Mouse (Mus musculus) layer of hippocampus, adult 2 months (tissue): Measurements from ENCODE around the gene Plekha1. TPM values are rescaled to one million over a fixed set of nuclear protein-coding genes. Genes with fewer than 3 reads are reported as not detected.

ENCODE experiments used
- DNase-seq, 2 experiments: peaks; one replicate each; pipeline ENCODE4 v3.0.0; 2022; ENCODE audit warnings: low spot score in 2 of 2
- H3K27ac ChIP-seq: fragments of 200-600 bp; 2 replicates; pipeline ENCODE4 v1.8.1; 2022
- H3K4me3 ChIP-seq: fragments of 200-600 bp; 2 replicates; pipeline ENCODE4 v1.8.1; 2022; ENCODE audit warnings: mild to moderate bottlenecking
- CTCF ChIP-seq: fragments of 200-600 bp; conservative IDR thresholded peaks from 2 replicates; pipeline ENCODE4 v1.8.1; 2022; ENCODE audit warnings: antibody characterized with exemption, mild to moderate bottlenecking, moderate library complexity
- total RNA-seq, 2 experiments: library from RNA; stranded (reverse); gene quantifications; 2 replicates each; pipeline ENCODE4 v1.2.3; 2021

Gene Plekha1
- total RNA-seq, 2 experiments from 2014 or later = 87.1 to 91.2 TPM

GRCm38 (mm10) chr7:130867256-130867655 lies 1.7 kb downstream of the Plekha1 start:
- DNase-seq = no peak
- TF ChIP-seq CTCF = no peak
- Histone ChIP-seq H3K4me3 (peak overlapping the region; percentile 67), H3K27ac (peak overlapping the region; percentile 98)

DNA sequence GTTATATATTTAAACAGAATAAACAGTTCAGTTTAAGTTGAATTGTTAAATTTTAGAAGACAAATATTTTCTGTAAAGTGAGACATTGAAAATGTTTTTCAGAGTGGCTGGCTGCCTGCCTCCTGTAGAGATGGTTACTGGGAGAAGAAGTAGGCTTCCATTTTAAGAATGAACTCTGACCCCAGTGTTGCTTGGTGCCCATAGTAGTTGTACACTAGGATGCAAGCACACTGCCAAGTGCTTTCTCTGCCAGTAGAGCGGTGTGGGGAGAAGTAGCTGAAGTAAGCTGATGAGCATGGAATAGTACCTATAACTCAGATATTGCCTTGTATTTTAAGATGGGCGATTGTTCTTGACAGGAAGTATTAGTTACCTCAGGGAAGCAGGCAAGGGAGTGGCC lies 18.6 kb downstream of the Plekha1 start:
- DNase-seq = no peak
- no peak for TF ChIP-seq CTCF
- H3K4me3 ChIP-seq = no peak overlapping the region
- H3K27ac ChIP-seq = no peak overlapping the region

- DNase-seq = no peak
- no peak overlapping the region for H3K27ac ChIP-seq
- no peak overlapping the region for H3K4me3 ChIP-seq
- no peak for TF ChIP-seq CTCF
Measured at GRCm38 (mm10) chr7:130886246-130886645, 20.7 kb downstream of the Plekha1 start.

- H3K4me3 ChIP-seq = no peak overlapping the region
- TF ChIP-seq CTCF = no peak
- peak overlapping the region; percentile 83 for H3K27ac ChIP-seq
- DNase-seq = no peak
Measured at GRCm38 (mm10) chr7:130887946-130888345, 22.4 kb downstream of the Plekha1 start.

DNA sequence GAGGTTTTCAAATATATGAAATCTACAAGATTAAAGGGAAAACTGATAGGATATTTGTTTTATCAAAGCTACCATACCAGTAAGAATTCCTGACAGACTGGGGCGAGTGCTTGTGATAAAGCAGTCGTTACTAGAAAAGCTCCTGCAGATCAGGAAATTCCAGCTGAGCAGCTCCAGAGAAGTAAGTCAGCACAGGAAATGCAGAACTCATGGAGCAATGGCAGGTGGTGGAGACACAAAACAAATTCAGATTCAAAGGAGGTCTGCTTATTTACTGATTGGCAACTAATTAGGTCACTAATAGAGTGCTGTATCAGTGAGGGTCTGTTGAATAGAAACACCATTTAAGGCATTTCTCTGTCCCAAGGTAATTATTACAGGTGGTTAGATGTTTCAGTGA lies 25.3 kb downstream of the Plekha1 start:
- DNase-seq = no peak
- Histone ChIP-seq H3K27ac (peak overlapping the region; percentile 36; the same call in 1 of the 2 replicates), H3K4me3 (no peak overlapping the region)
- TF ChIP-seq CTCF = no peak

DNA sequence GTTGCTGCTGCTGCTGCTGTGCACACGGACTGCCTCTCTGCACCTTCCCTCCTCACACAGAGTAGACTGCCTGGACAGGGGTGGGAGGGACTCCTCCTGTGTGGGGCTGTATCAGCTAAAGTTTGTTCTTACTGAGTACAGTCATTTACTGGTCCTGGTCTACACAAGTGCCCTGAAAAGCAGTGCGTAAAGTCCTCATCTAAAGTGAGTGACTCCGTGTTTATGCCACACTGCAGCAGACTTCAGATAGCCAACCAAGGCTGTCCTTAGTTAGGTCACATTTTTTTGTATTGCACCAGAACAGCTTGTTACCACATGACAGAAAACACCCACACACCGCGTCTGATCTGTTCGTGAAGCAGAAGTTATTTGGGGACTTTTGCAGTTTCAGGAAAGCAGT lies 27.4 kb downstream of the Plekha1 start:
- DNase-seq = peak; percentile 56 to 60
- H3K27ac ChIP-seq = peak overlapping the region; percentile 83
- H3K4me3 ChIP-seq = no peak overlapping the region
- no peak for TF ChIP-seq CTCF

GRCm38 (mm10) chr7:130894931-130895617 lies 29.5 kb downstream of the Plekha1 start:
- no peak for DNase-seq
- H3K4me3 ChIP-seq = no peak overlapping the region
- peak overlapping the region; percentile 83 for H3K27ac ChIP-seq
- TF ChIP-seq CTCF = no peak

DNA sequence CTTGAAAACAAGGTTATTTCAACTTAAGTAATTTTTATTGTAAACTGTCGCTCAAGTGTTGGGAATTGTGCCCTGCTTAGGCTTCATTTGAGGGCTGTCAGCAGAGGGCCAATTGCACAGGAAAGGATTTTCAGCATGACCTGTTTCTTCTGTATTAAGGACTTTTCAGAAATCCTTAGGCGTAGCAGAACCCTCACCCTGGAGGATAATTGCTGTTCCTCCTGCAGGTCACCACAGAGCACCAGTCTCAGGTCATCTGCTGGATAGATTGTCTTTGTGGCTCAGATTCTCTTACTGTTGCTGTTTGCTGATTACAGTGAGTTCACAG lies 30.0 kb downstream of the Plekha1 start:
- TF ChIP-seq CTCF = no peak
- Histone ChIP-seq H3K4me3 (no peak overlapping the region), H3K27ac (peak overlapping the region; percentile 83)
- no peak for DNase-seq

DNA sequence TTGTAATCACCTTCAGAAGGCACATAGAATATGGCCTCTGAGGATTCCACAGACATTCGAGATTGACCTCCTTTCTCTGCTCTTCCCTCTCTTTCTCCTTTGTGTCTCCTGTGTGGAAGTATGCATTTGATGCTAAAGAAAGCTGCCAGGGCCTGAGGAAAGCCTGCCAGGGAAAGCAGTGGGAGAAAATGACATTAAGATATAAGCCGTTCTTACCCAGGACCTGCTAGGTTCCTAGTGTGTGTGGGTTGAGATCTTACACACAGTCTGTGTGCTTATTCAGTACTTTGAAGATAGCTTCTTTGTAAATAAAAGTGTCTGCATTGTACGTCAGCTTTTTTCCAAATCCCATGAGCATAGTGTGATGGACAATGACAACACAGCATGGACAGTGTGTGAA lies 30.5 kb downstream of the Plekha1 start:
- no peak overlapping the region for H3K4me3 ChIP-seq
- no peak for DNase-seq
- TF ChIP-seq CTCF = no peak
- H3K27ac ChIP-seq = peak overlapping the region; percentile 83

- no peak for TF ChIP-seq CTCF
- DNase-seq = no peak
- H3K4me3 ChIP-seq = no peak overlapping the region
- H3K27ac ChIP-seq = no peak overlapping the region; the same call in 1 of the 2 replicates
Measured at GRCm38 (mm10) chr7:130897201-130897600, 31.6 kb downstream of the Plekha1 start.

DNA sequence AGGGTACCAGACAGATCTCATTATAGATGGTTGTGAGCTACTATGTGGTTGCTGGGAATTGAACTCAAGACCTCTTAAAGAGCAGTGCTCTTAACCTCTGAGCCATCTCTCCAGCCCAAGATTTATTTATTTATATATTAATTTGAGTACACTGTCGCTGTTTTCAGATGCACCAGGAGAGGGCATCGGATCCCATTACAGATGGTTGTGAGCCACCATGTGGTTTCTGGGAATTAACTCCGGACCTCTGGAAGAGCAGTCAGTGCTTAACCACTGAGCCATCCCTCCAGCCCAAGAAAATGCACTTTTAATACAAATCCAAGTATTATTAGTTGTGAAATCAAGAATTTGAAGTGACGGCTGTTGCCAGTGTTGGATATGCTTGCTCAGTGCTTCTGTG lies 32.8 kb downstream of the Plekha1 start:
- no peak for DNase-seq
- no peak overlapping the region for H3K27ac ChIP-seq
- H3K4me3 ChIP-seq = no peak overlapping the region
- TF ChIP-seq CTCF = peak; percentile 67

GRCm38 (mm10) chr7:130900233-130900848 lies 34.8 kb downstream of the Plekha1 start:
- DNase-seq = no peak
- no peak overlapping the region for H3K27ac ChIP-seq
- no peak for TF ChIP-seq CTCF

GRCm38 (mm10) chr7:130902929-130903328 lies 37.4 kb downstream of the Plekha1 start:
- H3K4me3 ChIP-seq = no peak overlapping the region
- H3K27ac ChIP-seq = no peak overlapping the region
- DNase-seq = no peak
- no peak for TF ChIP-seq CTCF

More at GRCm38 (mm10) chr7:130900233-130900848, 34.8 kb downstream of the Plekha1 start:
- no peak overlapping the region for H3K4me3 ChIP-seq

DNA sequence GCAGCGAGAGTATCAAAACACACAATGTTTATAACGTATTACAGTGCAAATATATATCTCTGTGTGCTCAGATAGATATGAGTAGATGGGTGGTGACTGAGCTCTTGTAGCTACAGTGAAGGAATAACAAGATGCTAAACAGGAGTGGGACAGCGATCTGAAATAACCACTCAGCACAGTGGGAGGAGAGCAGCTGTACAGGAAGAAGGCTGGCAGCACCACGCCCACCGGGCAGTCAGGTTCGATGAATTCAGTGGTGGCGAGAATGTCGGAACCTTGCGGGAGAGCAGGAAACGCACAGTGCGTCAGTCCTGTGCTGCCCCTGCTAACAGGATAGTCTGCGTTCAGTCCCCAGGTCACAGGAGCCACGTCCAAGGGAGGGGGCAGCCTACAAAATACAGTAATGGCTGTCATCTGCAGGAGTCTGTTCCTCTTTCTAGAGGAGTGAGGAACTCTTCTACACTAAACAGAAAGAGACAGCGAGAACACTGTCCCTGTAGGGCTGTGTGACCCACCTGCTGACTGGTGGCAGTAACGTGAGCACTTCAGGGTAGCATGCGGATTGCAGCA lies 38.0 kb downstream of the Plekha1 start:
- H3K4me3 ChIP-seq = no peak overlapping the region; the same call in 1 of the 2 replicates
- no peak for DNase-seq
- no peak for TF ChIP-seq CTCF
- H3K27ac ChIP-seq = peak overlapping the region; percentile 29; the same call in 1 of the 2 replicates
